Mouse (Mus musculus) mouse trophoblast stem cell (cell line): ENCODE measurements at regions not wholly inside any gene's neighbourhood (a gene's known extent, or its start where the extent isn't known, plus 50 kb on each side); places are given as distances from the start of the nearest gene placed in this dataset.

Source experiments
- in situ Hi-C, 2 experiments: fragments of 300-500 bp; cut with MseI, MboI; formaldehyde crosslinking; loops; 2 replicates in 1 of 2; 3 replicates in 1 of 2; pipeline ENCODE4 v1.15.1; 2025

GRCm38 (mm10) chr1:34930571-34930970 is 80.8 kb downstream of the Plekhb2 start:
- in situ Hi-C loops = no loop called here

- in situ Hi-C loops = no loop called here
These were observed 93.4 kb downstream of the Plekhb2 start for GRCm38 (mm10) chr1:34943196-34943595.

- in situ Hi-C loops = no loop called here
These were observed 112.1 kb downstream of the Plekhb2 start for GRCm38 (mm10) chr1:34961633-34962507.

- in situ Hi-C loops = no loop called here
These were observed 112.7 kb downstream of the Plekhb2 start for GRCm38 (mm10) chr1:34962508-34962885.

- in situ Hi-C loops = no loop called here
These were observed 125.0 kb downstream of the Plekhb2 start for GRCm38 (mm10) chr1:34974801-34975200.

GRCm38 (mm10) chr1:34978156-34978555 is 128.4 kb downstream of the Plekhb2 start:
- in situ Hi-C loops = no loop called here

- in situ Hi-C loops = no loop called here
These were observed 129.6 kb downstream of the Plekhb2 start for GRCm38 (mm10) chr1:34979350-34979749.

- in situ Hi-C loops = no loop called here
These were observed 132.2 kb downstream of the Plekhb2 start for GRCm38 (mm10) chr1:34981934-34982333.

- in situ Hi-C loops = no loop called here
These were observed 133.2 kb downstream of the Plekhb2 start for GRCm38 (mm10) chr1:34982966-34983365.

GRCm38 (mm10) chr1:34986861-34987260 is 137.1 kb downstream of the Plekhb2 start:
- in situ Hi-C loops = no loop called here

- in situ Hi-C loops = no loop called here
These were observed 138.0 kb downstream of the Plekhb2 start for GRCm38 (mm10) chr1:34987650-34988221.

- in situ Hi-C loops = no loop called here
These were observed 138.4 kb downstream of the Plekhb2 start for GRCm38 (mm10) chr1:34988225-34988624.

GRCm38 (mm10) chr1:35000801-35001200 is 151.0 kb downstream of the Plekhb2 start:
- in situ Hi-C loops = no loop called here

- in situ Hi-C loops = no loop called here
These were observed 167.7 kb downstream of the Plekhb2 start for GRCm38 (mm10) chr1:35017471-35017870.

GRCm38 (mm10) chr1:35032619-35033018 is 182.8 kb downstream of the Plekhb2 start:
- in situ Hi-C loops = loop anchor here (5.0 to 10.0 kb wide), 3 partner anchors 232 to 352 kb away; no protein-coding TSS in a partner anchor

- in situ Hi-C loops = no loop called here
These were observed 223.0 kb downstream of the Plekhb2 start for GRCm38 (mm10) chr1:35072811-35073210.

- in situ Hi-C loops = no loop called here
These were observed 245.1 kb downstream of the Plekhb2 start for GRCm38 (mm10) chr1:35094873-35095272.

- in situ Hi-C loops = no loop called here
These were observed 246.0 kb downstream of the Plekhb2 start for GRCm38 (mm10) chr1:35095785-35096184.

GRCm38 (mm10) chr1:35106665-35107064 is 256.9 kb downstream of the Plekhb2 start:
- in situ Hi-C loops = no loop called here

GRCm38 (mm10) chr1:35109801-35110200 is 260.0 kb downstream of the Plekhb2 start:
- in situ Hi-C loops = no loop called here

GRCm38 (mm10) chr1:35115521-35115920 is 265.7 kb downstream of the Plekhb2 start:
- in situ Hi-C loops = no loop called here

- in situ Hi-C loops = no loop called here
These were observed 288.1 kb downstream of the Plekhb2 start for GRCm38 (mm10) chr1:35137907-35138306.

GRCm38 (mm10) chr1:35149036-35149435 is 299.3 kb downstream of the Plekhb2 start:
- in situ Hi-C loops = no loop called here
